Mouse (Mus musculus): ENCODE results near the gene Slc25a38. TPM values are rescaled to one million over a fixed set of nuclear protein-coding genes. Genes with fewer than 3 reads are reported as not detected.
A peak's percentile ranks its signal among the peaks of the same experiment; 100 is the strongest.

Slc25a38 gene
- 27.4 and 30.2 TPM in 2 replicates for polyA plus RNA-seq (2015; fragmentation: Nextera tagmentation; extraction: Ambion mirVana)

GRCm38 (mm10) chr9:120110211-120111018 lies at the start of gene Slc25a38:
TSS of gene Slc25a38 (plus strand) at chr9:120110374.
- peak; percentile 95 for ATAC-seq (ENCODE audit: insufficient number of reproducible peaks, low FRiP score, low TSS enrichment, low read depth)
- Histone ChIP-seq H3K27me3 (no peaks in the 10 kb centered on the region), H3K27ac (peak within 1 kb of the TSS; percentile 96), H3K4me1 (peaks cover 4% of the 10 kb centered on the region; the same call in 1 of the 2 replicates), H3K4me3 (peak within 1 kb of the TSS; percentile 97), H3K4me2 (peak within 1 kb of the TSS; percentile 73), H3K9me3 (no peaks in the 10 kb centered on the region), H3K36me3 (0 out of 2 replicates have a peak, but pooled peaks cover 3% of the 10 kb centered on the region), H3K9ac (peak within 1 kb of the TSS; percentile 67)
- under 1% methylated on average over 62 of the region's 62 CpGs for WGBS

GRCm38 (mm10) chr9:120064317-120064716 lies 45.9 kb upstream of the Slc25a38 start:
- WGBS = 65% methylated on average over 4 of the region's 4 CpGs
- Histone ChIP-seq H3K36me3 (no peaks in the 10 kb centered on the region), H3K27me3 (no peaks in the 10 kb centered on the region), H3K4me3 (no peak overlapping the region), H3K9me3 (no peaks in the 10 kb centered on the region), H3K4me1 (no peaks in the 10 kb centered on the region), H3K27ac (no peak overlapping the region), H3K9ac (no peak overlapping the region), H3K4me2 (no peak overlapping the region)
- no peak for ATAC-seq (ENCODE audit: insufficient number of reproducible peaks, low FRiP score, low TSS enrichment, low read depth)

GRCm38 (mm10) chr9:120067609-120068008 lies 42.6 kb upstream of the Slc25a38 start:
- H3K9me3 ChIP-seq = no peaks in the 10 kb centered on the region
- no peak overlapping the region for H3K9ac ChIP-seq
- H3K27ac ChIP-seq = no peak overlapping the region
- WGBS = 73% methylated on average over 2 of the region's 2 CpGs
- H3K36me3 ChIP-seq = no peaks in the 10 kb centered on the region
- no peak overlapping the region for H3K4me3 ChIP-seq
- no peak for ATAC-seq (ENCODE audit: insufficient number of reproducible peaks, low FRiP score, low TSS enrichment, low read depth)
- no peaks in the 10 kb centered on the region for H3K27me3 ChIP-seq
- no peak overlapping the region for H3K4me2 ChIP-seq
- H3K4me1 ChIP-seq = no peaks in the 10 kb centered on the region

- no peak for ATAC-seq (ENCODE audit: insufficient number of reproducible peaks, low FRiP score, low TSS enrichment, low read depth)
- WGBS = 55% methylated on average over 10 of the region's 10 CpGs
- no peak overlapping the region for H3K4me2 ChIP-seq
Observed at GRCm38 (mm10) chr9:120068047-120068446, 42.1 kb upstream of the Slc25a38 start.

GRCm38 (mm10) chr9:120069779-120070178 lies 40.4 kb upstream of the Slc25a38 start, which contains the start of gene Cx3cr1:
TSS of gene Cx3cr1 (minus strand) at chr9:120069879.
- no peak within 1 kb of the TSS for H3K9ac ChIP-seq
- no peak for ATAC-seq (ENCODE audit: insufficient number of reproducible peaks, low FRiP score, low TSS enrichment, low read depth)
- H3K4me2 ChIP-seq = no peak within 1 kb of the TSS
- H3K27me3 ChIP-seq = no peaks in the 10 kb centered on the region
- no peak within 1 kb of the TSS for H3K4me3 ChIP-seq
- no peaks in the 10 kb centered on the region for H3K9me3 ChIP-seq
- 76% methylated on average over 11 of the region's 11 CpGs for WGBS
- no peaks in the 10 kb centered on the region for H3K36me3 ChIP-seq
- H3K4me1 ChIP-seq = 0 out of 2 replicates have a peak, but pooled peaks cover 2% of the 10 kb centered on the region
- no peak within 1 kb of the TSS for H3K27ac ChIP-seq

More at GRCm38 (mm10) chr9:120068047-120068446, 42.1 kb upstream of the Slc25a38 start:
- Histone ChIP-seq H3K9me3 (no peaks in the 10 kb centered on the region), H3K27ac (no peak overlapping the region), H3K4me1 (0 out of 2 replicates have a peak, but pooled peaks cover 1% of the 10 kb centered on the region), H3K4me3 (no peak overlapping the region), H3K36me3 (no peaks in the 10 kb centered on the region), H3K9ac (no peak overlapping the region), H3K27me3 (no peaks in the 10 kb centered on the region)

- ATAC-seq (ENCODE audit: insufficient number of reproducible peaks, low FRiP score, low TSS enrichment, low read depth) = no peak
- 66% methylated on average over 2 of the region's 2 CpGs for WGBS
Observed at GRCm38 (mm10) chr9:120071251-120071650, 38.9 kb upstream of the Slc25a38 start.

GRCm38 (mm10) chr9:120073169-120073568 lies 37.0 kb upstream of the Slc25a38 start:
- Histone ChIP-seq H3K4me2 (no peak overlapping the region), H3K27me3 (no peaks in the 10 kb centered on the region), H3K9me3 (no peaks in the 10 kb centered on the region), H3K4me1 (0 out of 2 replicates have a peak, but pooled peaks cover 2% of the 10 kb centered on the region), H3K4me3 (no peak overlapping the region), H3K36me3 (no peaks in the 10 kb centered on the region), H3K9ac (no peak overlapping the region), H3K27ac (no peak overlapping the region)
- ATAC-seq (ENCODE audit: insufficient number of reproducible peaks, low FRiP score, low TSS enrichment, low read depth) = 0 out of 2 replicates have a peak, but pooled peaks have one; percentile 27
- WGBS = 28% methylated on average over 3 of the region's 3 CpGs

More at GRCm38 (mm10) chr9:120071251-120071650, 38.9 kb upstream of the Slc25a38 start:
- no peak overlapping the region for H3K9ac ChIP-seq
- no peaks in the 10 kb centered on the region for H3K36me3 ChIP-seq
- 0 out of 2 replicates have a peak, but pooled peaks cover 2% of the 10 kb centered on the region for H3K4me1 ChIP-seq
- no peaks in the 10 kb centered on the region for H3K9me3 ChIP-seq
- no peak overlapping the region for H3K4me3 ChIP-seq
- no peaks in the 10 kb centered on the region for H3K27me3 ChIP-seq
- H3K4me2 ChIP-seq = no peak overlapping the region
- no peak overlapping the region for H3K27ac ChIP-seq

GRCm38 (mm10) chr9:120074516-120074915 lies 35.7 kb upstream of the Slc25a38 start:
- Histone ChIP-seq H3K27ac (no peak overlapping the region), H3K4me1 (0 out of 2 replicates have a peak, but pooled peaks cover 2% of the 10 kb centered on the region), H3K36me3 (no peaks in the 10 kb centered on the region), H3K9ac (no peak overlapping the region), H3K4me2 (no peak overlapping the region), H3K9me3 (no peaks in the 10 kb centered on the region), H3K27me3 (no peaks in the 10 kb centered on the region), H3K4me3 (no peak overlapping the region)
- no peak for ATAC-seq (ENCODE audit: insufficient number of reproducible peaks, low FRiP score, low TSS enrichment, low read depth)
- WGBS = 84% methylated on average over 7 of the region's 7 CpGs

- no peak overlapping the region for H3K4me2 ChIP-seq
- no peaks in the 10 kb centered on the region for H3K9me3 ChIP-seq
- ATAC-seq (ENCODE audit: insufficient number of reproducible peaks, low FRiP score, low TSS enrichment, low read depth) = no peak
- no peak overlapping the region for H3K27ac ChIP-seq
- no peaks in the 10 kb centered on the region for H3K27me3 ChIP-seq
- 75% methylated on average over 3 of the region's 3 CpGs for WGBS
- no peaks in the 10 kb centered on the region for H3K36me3 ChIP-seq
- H3K4me3 ChIP-seq = no peak overlapping the region
- H3K9ac ChIP-seq = no peak overlapping the region
- H3K4me1 ChIP-seq = no peaks in the 10 kb centered on the region
Observed at GRCm38 (mm10) chr9:120078241-120078640, 31.9 kb upstream of the Slc25a38 start.

- Histone ChIP-seq H3K27ac (no peak overlapping the region), H3K27me3 (no peaks in the 10 kb centered on the region), H3K9ac (no peak overlapping the region), H3K4me2 (no peak overlapping the region), H3K36me3 (no peaks in the 10 kb centered on the region), H3K4me1 (no peaks in the 10 kb centered on the region), H3K4me3 (no peak overlapping the region), H3K9me3 (no peaks in the 10 kb centered on the region)
- 76% methylated on average over 7 of the region's 7 CpGs for whole genome bisulfite sequencing
- no peak for ATAC-seq (ENCODE audit: insufficient number of reproducible peaks, low FRiP score, low TSS enrichment, low read depth)
Observed at GRCm38 (mm10) chr9:120079901-120080300, 30.3 kb upstream of the Slc25a38 start.

GRCm38 (mm10) chr9:120080546-120081108 lies 29.5 kb upstream of the Slc25a38 start:
- H3K9ac ChIP-seq = no peak overlapping the region
- H3K36me3 ChIP-seq = no peaks in the 10 kb centered on the region
- 81% methylated on average over 8 of the region's 8 CpGs for WGBS
- H3K4me1 ChIP-seq = no peaks in the 10 kb centered on the region
- no peak overlapping the region for H3K27ac ChIP-seq
- no peak for ATAC-seq (ENCODE audit: insufficient number of reproducible peaks, low FRiP score, low TSS enrichment, low read depth)
- no peaks in the 10 kb centered on the region for H3K9me3 ChIP-seq
- no peak overlapping the region for H3K4me2 ChIP-seq
- H3K4me3 ChIP-seq = no peak overlapping the region
- no peaks in the 10 kb centered on the region for H3K27me3 ChIP-seq

- H3K36me3 ChIP-seq = no peaks in the 10 kb centered on the region
- H3K9ac ChIP-seq = no peak overlapping the region
- no peaks in the 10 kb centered on the region for H3K4me1 ChIP-seq
- H3K9me3 ChIP-seq = no peaks in the 10 kb centered on the region
- no peaks in the 10 kb centered on the region for H3K27me3 ChIP-seq
- no peak for ATAC-seq (ENCODE audit: insufficient number of reproducible peaks, low FRiP score, low TSS enrichment, low read depth)
- no peak overlapping the region for H3K4me3 ChIP-seq
- no peak overlapping the region for H3K27ac ChIP-seq
- 70% methylated on average over 6 of the region's 6 CpGs for WGBS
- H3K4me2 ChIP-seq = no peak overlapping the region
Observed at GRCm38 (mm10) chr9:120081247-120081646, 28.9 kb upstream of the Slc25a38 start.

Data from limb, embryonic 15.5 days (tissue).